Mouse (Mus musculus) heart, embryonic 11.5 days (tissue): ENCODE results near the gene Rab21. TPM values are rescaled to one million over a fixed set of nuclear protein-coding genes. Genes with fewer than 3 reads are reported as not detected.

Source experiments
- ATAC-seq: fragments of 200-750 bp; cut with Nextera tagmentation; replicated peaks from 2 replicates; pipeline ENCODE4 v1.8.0; 2017; ENCODE audit warnings: moderate library complexity; ENCODE audit not compliant: insufficient number of reproducible peaks, low FRiP score, low TSS enrichment
- H3K27ac ChIP-seq: fragments of 300-500 bp; sonication (generic); 2 replicates; pipeline ENCODE4 v1.5.1; 2014; ENCODE audit warnings: mild to moderate bottlenecking, low read depth, low read length
- H3K27me3 ChIP-seq: fragments of 300-500 bp; sonication (generic); 2 replicates; pipeline ENCODE4 v1.6.1; 2014; ENCODE audit warnings: mild to moderate bottlenecking, low read length, mixed read lengths; ENCODE audit not compliant: control insufficient read depth, insufficient read depth
- H3K36me3 ChIP-seq: fragments of 300-500 bp; sonication (generic); 2 replicates; pipeline ENCODE4 v1.6.1; 2014; ENCODE audit warnings: mild to moderate bottlenecking, low read length, moderate library complexity, mixed read lengths; ENCODE audit not compliant: control insufficient read depth, insufficient read depth
- H3K4me1 ChIP-seq: fragments of 300-500 bp; sonication (generic); 2 replicates; pipeline ENCODE4 v1.6.1; 2014; ENCODE audit warnings: low read length; ENCODE audit not compliant: control insufficient read depth, insufficient read depth
- H3K4me2 ChIP-seq: fragments of 300-500 bp; sonication (generic); 2 replicates; pipeline ENCODE4 v1.6.1; 2014; ENCODE audit warnings: mild to moderate bottlenecking, moderate library complexity
- H3K4me3 ChIP-seq: fragments of 300-500 bp; sonication (generic); 2 replicates; pipeline ENCODE4 v1.5.1; 2014; ENCODE audit warnings: low read depth, low read length
- H3K9ac ChIP-seq: fragments of 300-500 bp; sonication (generic); 2 replicates; pipeline ENCODE4 v1.6.1; 2014; ENCODE audit warnings: mild to moderate bottlenecking, low read depth, low read length, moderate library complexity
- H3K9me3 ChIP-seq: fragments of 300-500 bp; sonication (generic); replicated peaks from 2 replicates; pipeline ENCODE4 v1.6.1; 2016; ENCODE audit warnings: low read length; ENCODE audit not compliant: control insufficient read depth
- WGBS: fragments of 180-500 bp; shearing (Covaris S2); extraction: QIAGEN DNeasy Blood & Tissue Kit; methylation state at CpG from one replicate; pipeline ENCODE4 v1.1.7; 2014; ENCODE audit not compliant: insufficient replicate concordance; 5-methylcytosine and 5-hydroxymethylcytosine counted together
- polyA plus RNA-seq: library from polyadenylated mRNA; unstranded; fragments of >200 nt; fragmentation: Nextera tagmentation; extraction: Ambion mirVana; gene quantifications from 2 replicates; pipeline ENCODE4 v1.2.1, GENCODE M21; 2014

Rab21 gene
- polyA plus RNA-seq, 1 experiment from 2014 or later = 10.3 TPM

- ATAC-seq = no peak
- H3K27ac ChIP-seq = no peak overlapping the region
- H3K4me2 ChIP-seq = no peak overlapping the region
- H3K27me3 ChIP-seq = no peaks in the 10 kb centered on the region
- no peak overlapping the region for H3K4me3 ChIP-seq
- no peak overlapping the region for H3K9ac ChIP-seq
- peaks cover 4% of the 10 kb centered on the region for H3K9me3 ChIP-seq
- H3K4me1 ChIP-seq = no peaks in the 10 kb centered on the region
- no peaks in the 10 kb centered on the region for H3K36me3 ChIP-seq
- 77% methylated on average over 5 of the region's 5 CpGs for WGBS
Measured at GRCm38 (mm10) chr10:115256162-115256561, 59.2 kb downstream of the Rab21 start.

GRCm38 (mm10) chr10:115253521-115253920 is 61.9 kb downstream of the Rab21 start:
- H3K4me3 ChIP-seq = no peak overlapping the region
- H3K27ac ChIP-seq = no peak overlapping the region
- ATAC-seq = no peak
- no peaks in the 10 kb centered on the region for H3K36me3 ChIP-seq
- H3K9me3 ChIP-seq = no peaks in the 10 kb centered on the region
- no peak overlapping the region for H3K4me2 ChIP-seq
- H3K4me1 ChIP-seq = peaks cover 5% of the 10 kb centered on the region; the same call in 1 of the 2 replicates
- WGBS = 52% methylated on average over 3 of the region's 3 CpGs
- no peak overlapping the region for H3K9ac ChIP-seq
- H3K27me3 ChIP-seq = no peaks in the 10 kb centered on the region

- peak overlapping the region; percentile 75 for H3K27ac ChIP-seq
- WGBS = 3% methylated on average over 10 of the region's 10 CpGs
- no peaks in the 10 kb centered on the region for H3K9me3 ChIP-seq
- H3K9ac ChIP-seq = peak overlapping the region; percentile 74
- H3K4me3 ChIP-seq = peak overlapping the region; percentile 82
- peak overlapping the region; percentile 76 for H3K4me2 ChIP-seq
- no peaks in the 10 kb centered on the region for H3K36me3 ChIP-seq
- peaks cover 9% of the 10 kb centered on the region; the same call in 1 of the 2 replicates for H3K4me1 ChIP-seq
- no peak for ATAC-seq
- H3K27me3 ChIP-seq = no peaks in the 10 kb centered on the region
Measured at GRCm38 (mm10) chr10:115252321-115252757, 63.1 kb downstream of the Rab21 start.

- WGBS = under 1% methylated on average over 63 of the region's 67 CpGs
- Histone ChIP-seq H3K36me3 (no peaks in the 10 kb centered on the region), H3K27ac (peak within 1 kb of the TSS; percentile 75), H3K4me1 (peaks cover 9% of the 10 kb centered on the region; the same call in 1 of the 2 replicates), H3K9ac (peak within 1 kb of the TSS; percentile 86), H3K4me3 (peak within 1 kb of the TSS; percentile 82), H3K27me3 (no peaks in the 10 kb centered on the region), H3K4me2 (peak within 1 kb of the TSS; percentile 76), H3K9me3 (no peaks in the 10 kb centered on the region)
- ATAC-seq = peak; percentile 96
Measured at GRCm38 (mm10) chr10:115251088-115251934, 64.1 kb downstream of the Rab21 start, which contains the start of gene Tbc1d15. TSS of gene Tbc1d15 (minus strand) at chr10:115251467.

GRCm38 (mm10) chr10:115250235-115251087 is 64.9 kb downstream of the Rab21 start:
- H3K4me3 ChIP-seq = peak overlapping the region; percentile 82
- H3K27ac ChIP-seq = peak overlapping the region; percentile 29; the same call in 1 of the 2 replicates
- ATAC-seq = no peak
- H3K4me1 ChIP-seq = peaks cover 11% of the 10 kb centered on the region; the same call in 1 of the 2 replicates
- 21% methylated on average over 35 of the region's 38 CpGs for WGBS
- H3K9ac ChIP-seq = peak overlapping the region; percentile 86
- no peaks in the 10 kb centered on the region for H3K36me3 ChIP-seq
- H3K4me2 ChIP-seq = peak overlapping the region; percentile 76
- H3K9me3 ChIP-seq = no peaks in the 10 kb centered on the region
- H3K27me3 ChIP-seq = no peaks in the 10 kb centered on the region

- Histone ChIP-seq H3K9me3 (no peaks in the 10 kb centered on the region), H3K27me3 (no peaks in the 10 kb centered on the region), H3K4me2 (peak overlapping the region; percentile 29), H3K4me1 (peaks cover 11% of the 10 kb centered on the region; the same call in 1 of the 2 replicates), H3K36me3 (no peaks in the 10 kb centered on the region), H3K4me3 (no peak overlapping the region), H3K27ac (peak overlapping the region; percentile 17; the same call in 1 of the 2 replicates), H3K9ac (no peak overlapping the region)
- ATAC-seq = no peak
- 35% methylated on average over 7 of the region's 7 CpGs for WGBS
Measured at GRCm38 (mm10) chr10:115248041-115248440, 67.4 kb downstream of the Rab21 start.

- Histone ChIP-seq H3K27ac (no peak overlapping the region), H3K36me3 (no peaks in the 10 kb centered on the region; the same call in 1 of the 2 replicates), H3K4me1 (peaks cover 16% of the 10 kb centered on the region), H3K4me2 (no peak overlapping the region), H3K4me3 (no peak overlapping the region), H3K27me3 (no peaks in the 10 kb centered on the region), H3K9ac (no peak overlapping the region), H3K9me3 (no peaks in the 10 kb centered on the region)
- WGBS = 85% methylated on average over 2 of the region's 2 CpGs
- ATAC-seq = no peak
Measured at GRCm38 (mm10) chr10:115245488-115245887, 69.9 kb downstream of the Rab21 start.

GRCm38 (mm10) chr10:115241082-115241595 is 74.3 kb downstream of the Rab21 start:
- no peak overlapping the region for H3K27ac ChIP-seq
- peaks cover 10% of the 10 kb centered on the region for H3K36me3 ChIP-seq
- no peak overlapping the region for H3K9ac ChIP-seq
- WGBS = 72% methylated on average over 8 of the region's 8 CpGs
- no peak for ATAC-seq
- H3K27me3 ChIP-seq = no peaks in the 10 kb centered on the region
- H3K4me2 ChIP-seq = no peak overlapping the region
- no peaks in the 10 kb centered on the region for H3K9me3 ChIP-seq
- H3K4me1 ChIP-seq = peaks cover 7% of the 10 kb centered on the region; the same call in 1 of the 2 replicates
- H3K4me3 ChIP-seq = no peak overlapping the region
